Comparison of ENCODE assay signal across 9 mouse cellular contexts in genomic region chr2:35621225-35621519, GRCm38 (mm10).
DNase-seq lines count a peak whose midpoint lies in the region; ATAC-seq and TF ChIP-seq lines count a peak whose summit lies in the region.
"Had no signal": no experiment of that assay in that cellular context is flagged by ENCODE, and none has a peak within 500 bp of the region (broad histone marks: within the 10 kb centered on the region; RNA-seq: fewer than 3 reads in every experiment).

No protein-coding gene starts in this region.

- 65% methylated on average over 2 of the region's 2 CpGs for WGBS in heart, embryonic 14.5 days
- 91% methylated on average over 2 of the region's 2 CpGs for WGBS in midbrain, embryonic 10.5 days
- 86% methylated on average over 2 of the region's 2 CpGs for WGBS in midbrain, postnatal 0 days
- 65% methylated on average over 2 of the region's 2 CpGs for WGBS in intestine, embryonic 15.5 days
- 65% methylated on average over 2 of the region's 2 CpGs for WGBS in stomach, embryonic 16.5 days

- ATAC-seq in heart, embryonic 14.5 days (ENCODE audit: insufficient number of reproducible peaks, insufficient read depth, low FRiP score, low read depth): no peak
- no peak for ATAC-seq in midbrain, postnatal 0 days (ENCODE audit: low FRiP score)
- ATAC-seq in intestine, embryonic 15.5 days: no peak
- ATAC-seq in stomach, embryonic 16.5 days (ENCODE audit: insufficient read depth, low FRiP score): no peak
- ATAC-seq: CD4-positive, CD25-positive, alpha-beta regulatory T cell, adult 4 months had no signal

- no peaks in the 10 kb centered on the region for H3K9me3 ChIP-seq in heart, embryonic 14.5 days (ENCODE audit: control insufficient read depth, low read length)
- no peaks in the 10 kb centered on the region for H3K9me3 ChIP-seq in midbrain, embryonic 10.5 days (replicated peaks)
- H3K9me3 ChIP-seq in midbrain, postnatal 0 days (ENCODE audit: low read length): no peaks in the 10 kb centered on the region
- no peaks in the 10 kb centered on the region for H3K9me3 ChIP-seq in intestine, embryonic 15.5 days
- no peaks in the 10 kb centered on the region for H3K9me3 ChIP-seq in stomach, embryonic 16.5 days (replicated peaks; ENCODE audit: control insufficient read depth, low read length)

- no peak overlapping the region for H3K4me3 ChIP-seq in heart, embryonic 14.5 days (ENCODE audit: control insufficient read depth in 1 of 2, insufficient read depth in 1 of 2, low read depth in 1 of 2, low read length in 2 of 2)
- no peak overlapping the region for H3K4me3 ChIP-seq in midbrain, embryonic 10.5 days
- no peak overlapping the region for H3K4me3 ChIP-seq in midbrain, postnatal 0 days (ENCODE audit: low read depth, low read length)
- H3K4me3 ChIP-seq in intestine, embryonic 15.5 days (replicated peaks): no peak overlapping the region
- H3K4me3 ChIP-seq in stomach, embryonic 16.5 days (replicated peaks; ENCODE audit: low read length): no peak overlapping the region

- intact Hi-C loops in heart, postnatal 10 days (cut with DNase I): no loop called here

- peaks cover 9% of the 10 kb centered on the region; the same call in 1 of the 2 replicates for H3K36me3 ChIP-seq in heart, embryonic 14.5 days (ENCODE audit: control insufficient read depth, insufficient read depth, low read length)
- H3K36me3 ChIP-seq in midbrain, embryonic 10.5 days: peaks cover 5% of the 10 kb centered on the region; the same call in 1 of the 2 replicates
- H3K36me3 ChIP-seq in midbrain, postnatal 0 days (ENCODE audit: insufficient read depth, low read length): no peaks in the 10 kb centered on the region
- H3K36me3 ChIP-seq in intestine, embryonic 15.5 days: no peaks in the 10 kb centered on the region
- H3K36me3 ChIP-seq in stomach, embryonic 16.5 days (ENCODE audit: control insufficient read depth, insufficient read depth, low read length): no peaks in the 10 kb centered on the region

- no peaks in the 10 kb centered on the region for H3K27me3 ChIP-seq in heart, embryonic 14.5 days (ENCODE audit: control insufficient read depth, insufficient read depth, low read length)
- H3K27me3 ChIP-seq in midbrain, embryonic 10.5 days (ENCODE audit: low read depth, poor library complexity, severe bottlenecking): peaks cover 6% of the 10 kb centered on the region; the same call in 1 of the 2 replicates
- H3K27me3 ChIP-seq in midbrain, postnatal 0 days (ENCODE audit: insufficient read depth, low read length): peaks cover 5% of the 10 kb centered on the region; the same call in 1 of the 2 replicates
- H3K27me3 ChIP-seq in intestine, embryonic 15.5 days (replicated peaks): no peaks in the 10 kb centered on the region
- no peaks in the 10 kb centered on the region for H3K27me3 ChIP-seq in stomach, embryonic 16.5 days (ENCODE audit: control insufficient read depth, insufficient read depth, low read length)
- H3K27me3 ChIP-seq: Patski had no signal

- H3K4me1 ChIP-seq in heart, embryonic 14.5 days (ENCODE audit: control insufficient read depth in 2 of 2, insufficient read depth in 2 of 2, low read length in 2 of 2): peaks cover 83 to 90% of the 10 kb centered on the region in 2 experiments
- peaks cover 88% of the 10 kb centered on the region for H3K4me1 ChIP-seq in midbrain, embryonic 10.5 days
- peaks cover 9% of the 10 kb centered on the region; the same call in 1 of the 2 replicates for H3K4me1 ChIP-seq in midbrain, postnatal 0 days (ENCODE audit: insufficient read depth, low read length)
- H3K4me1 ChIP-seq in intestine, embryonic 15.5 days (replicated peaks): peaks cover 80% of the 10 kb centered on the region
- peaks cover 74% of the 10 kb centered on the region for H3K4me1 ChIP-seq in stomach, embryonic 16.5 days (ENCODE audit: control insufficient read depth, insufficient read depth, low read length)

- no peak for TF ChIP-seq CTCF in midbrain, postnatal 0 days (IDR thresholded peaks at IDR 0.05)

- DNase-seq in heart, postnatal 10 days: no peak
- no peak for DNase-seq in midbrain, embryonic 10.5 days (ENCODE audit: low spot score)
- no peak for DNase-seq in midbrain, postnatal 0 days (ENCODE audit: low spot score)
- no peak for DNase-seq in right cerebral cortex, adult 2 months (ENCODE audit: low spot score in 2 of 2)

- H3K27ac ChIP-seq in heart, embryonic 14.5 days (replicated peaks in 1 of 2; ENCODE audit: control insufficient read depth in 1 of 2, insufficient read depth in 1 of 2, low read depth in 2 of 2, low read length in 2 of 2): 0 out of 4 replicates have a peak overlapping the region, but pooled peaks of 1 of the 2 experiments have one; percentile 43
- H3K27ac ChIP-seq in midbrain, embryonic 10.5 days (replicated peaks): peak overlapping the region; percentile 93; the same call in 1 of the 2 replicates
- H3K27ac ChIP-seq in midbrain, postnatal 0 days (ENCODE audit: low read depth, low read length): no peak overlapping the region
- H3K27ac ChIP-seq in intestine, embryonic 15.5 days: no peak overlapping the region
- H3K27ac ChIP-seq in stomach, embryonic 16.5 days (ENCODE audit: low read length): peak overlapping the region; percentile 68

- peak overlapping the region; percentile 81 for H3K4me2 ChIP-seq in heart, embryonic 14.5 days (ENCODE audit: low read length)
- no peak overlapping the region for H3K4me2 ChIP-seq in midbrain, postnatal 0 days (ENCODE audit: low read depth, low read length, poor library complexity, severe bottlenecking)
- peak overlapping the region; percentile 86 for H3K4me2 ChIP-seq in intestine, embryonic 15.5 days (replicated peaks)
- no peak overlapping the region for H3K4me2 ChIP-seq in stomach, embryonic 16.5 days (ENCODE audit: low read depth, low read length)

- H3K9ac ChIP-seq in heart, embryonic 14.5 days (ENCODE audit: low read length): peak overlapping the region; percentile 86; the same call in 1 of the 2 replicates
- no peak overlapping the region for H3K9ac ChIP-seq in midbrain, postnatal 0 days (replicated peaks; ENCODE audit: low read length, poor library complexity, severe bottlenecking)
- no peak overlapping the region for H3K9ac ChIP-seq in intestine, embryonic 15.5 days
- no peak overlapping the region for H3K9ac ChIP-seq in stomach, embryonic 16.5 days (ENCODE audit: low read length)

Comparison
In these comparisons a context has a peak if more than half of its experiments do, and no peak if none do; other contexts are left out.
1. H3K27ac ChIP-seq: peak in midbrain, embryonic 10.5 days (single experiment) and stomach, embryonic 16.5 days (single experiment); none in midbrain, postnatal 0 days (single experiment) and intestine, embryonic 15.5 days (single experiment).
2. H3K4me2 ChIP-seq: peak in heart, embryonic 14.5 days (single experiment) and intestine, embryonic 15.5 days (single experiment); none in midbrain, postnatal 0 days (single experiment) and stomach, embryonic 16.5 days (single experiment).